Mouse (Mus musculus): ENCODE data around the gene Sirt3.

Sirt3 gene

DNA sequence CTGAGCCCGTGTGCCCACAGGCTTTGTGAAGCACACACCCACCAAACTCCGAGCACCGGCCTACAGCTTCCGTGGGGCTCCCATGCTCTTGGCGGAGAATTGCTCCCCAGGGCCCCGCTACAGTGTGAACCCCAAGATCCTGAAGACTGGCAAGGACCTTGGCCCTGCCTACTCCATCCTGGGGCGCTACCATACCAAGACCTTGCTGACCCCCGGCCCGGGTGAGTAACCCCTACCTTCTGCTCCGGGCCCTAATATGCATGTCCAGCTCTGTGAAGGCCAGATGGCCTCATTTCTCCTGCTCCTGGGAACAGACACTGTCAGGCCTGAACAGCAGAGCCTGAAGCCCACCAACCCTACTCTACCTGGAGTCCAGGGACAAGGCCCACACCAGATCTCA is 33.5 kb downstream of the Sirt3 start:
- DNase-seq (ENCODE audit: low spot score in 2 of 2), result no peak

DNA sequence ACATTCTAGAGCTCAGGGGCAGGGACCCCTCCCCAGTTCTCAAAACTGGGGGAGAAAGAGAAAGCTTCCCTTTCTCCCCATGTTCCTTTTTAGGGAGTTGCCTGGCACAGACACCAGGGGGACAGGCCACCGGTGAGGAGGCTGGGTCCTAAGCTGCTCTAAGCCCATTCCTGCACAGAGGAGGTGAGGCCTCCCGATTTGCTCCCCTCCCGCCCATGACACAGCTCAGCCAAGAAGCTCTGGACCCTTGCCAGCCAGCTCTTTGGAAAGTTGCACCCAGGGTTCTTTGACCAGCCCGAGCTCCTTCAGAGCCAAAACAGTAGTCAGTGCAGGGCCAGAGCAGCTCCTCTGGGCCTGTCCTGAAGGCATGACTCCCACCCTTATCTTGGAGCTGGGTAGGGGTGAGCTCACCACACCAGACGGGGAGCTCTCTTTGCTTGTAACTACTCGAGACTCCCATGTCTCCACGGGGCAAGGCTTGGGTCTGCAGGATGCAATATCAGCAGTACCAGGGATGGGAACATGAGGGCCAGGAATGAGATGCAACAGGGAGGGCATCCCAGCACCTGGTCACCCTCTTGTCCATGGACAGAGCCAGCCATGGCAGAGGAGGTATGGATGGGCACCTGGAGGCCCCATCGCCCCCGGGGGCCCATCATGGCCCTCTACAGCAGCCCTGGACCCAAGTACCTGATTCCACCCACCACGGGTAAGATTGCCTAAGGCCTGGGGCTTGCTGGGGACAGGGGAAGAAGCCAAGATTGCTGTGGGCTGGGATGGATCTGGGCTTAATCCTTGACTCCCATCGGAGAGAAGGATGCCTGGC is 34.1 kb downstream of the Sirt3 start, which contains the start of gene Odf3:
Odf3 (plus strand) TSS at position 51 of the 826 bp plus-strand sequence.
- DNase-seq (ENCODE audit: low spot score in 2 of 2), result no peak

DNA sequence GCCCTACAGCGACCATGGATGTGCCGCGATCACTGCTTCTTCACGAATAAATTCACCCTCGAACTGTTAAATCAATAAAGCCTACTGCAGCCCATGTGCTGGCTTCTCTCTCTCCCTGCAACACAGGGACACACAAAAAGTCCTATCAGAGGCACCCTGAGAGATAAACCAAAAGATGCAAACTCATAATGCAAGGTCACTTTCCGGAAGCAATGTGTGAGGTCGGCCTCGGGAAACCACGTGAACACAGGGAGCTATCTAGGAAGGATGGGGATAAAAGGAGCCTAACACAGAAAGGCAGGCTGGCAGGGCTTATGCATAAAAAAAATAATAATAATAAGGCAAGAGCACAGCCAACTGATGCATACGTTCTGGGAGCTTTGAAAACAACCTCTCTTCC is 35.4 kb downstream of the Sirt3 start:
- DNase-seq (ENCODE audit: low spot score in 2 of 2), result no peak

DNA sequence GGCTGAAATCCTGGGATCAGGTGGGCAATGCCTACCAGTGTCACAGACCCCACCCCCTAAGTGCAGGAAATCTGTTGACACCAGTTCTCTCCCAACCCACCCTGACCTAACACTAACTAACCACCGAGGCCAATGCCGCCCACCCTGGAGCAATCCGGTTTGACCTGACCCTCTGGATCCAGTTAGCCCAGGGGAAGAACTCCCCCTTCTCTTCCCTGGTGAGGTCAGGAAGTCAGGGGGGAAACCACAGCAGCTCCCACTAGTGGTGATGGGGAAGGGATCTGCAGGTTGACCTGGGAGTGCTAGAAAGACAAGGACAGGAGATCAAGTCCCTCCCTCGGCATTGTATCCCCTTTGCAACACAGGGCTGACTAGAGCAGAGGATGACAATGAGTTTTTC is 36.4 kb downstream of the Sirt3 start:
- no peak for DNase-seq (ENCODE audit: low spot score in 2 of 2)

DNA sequence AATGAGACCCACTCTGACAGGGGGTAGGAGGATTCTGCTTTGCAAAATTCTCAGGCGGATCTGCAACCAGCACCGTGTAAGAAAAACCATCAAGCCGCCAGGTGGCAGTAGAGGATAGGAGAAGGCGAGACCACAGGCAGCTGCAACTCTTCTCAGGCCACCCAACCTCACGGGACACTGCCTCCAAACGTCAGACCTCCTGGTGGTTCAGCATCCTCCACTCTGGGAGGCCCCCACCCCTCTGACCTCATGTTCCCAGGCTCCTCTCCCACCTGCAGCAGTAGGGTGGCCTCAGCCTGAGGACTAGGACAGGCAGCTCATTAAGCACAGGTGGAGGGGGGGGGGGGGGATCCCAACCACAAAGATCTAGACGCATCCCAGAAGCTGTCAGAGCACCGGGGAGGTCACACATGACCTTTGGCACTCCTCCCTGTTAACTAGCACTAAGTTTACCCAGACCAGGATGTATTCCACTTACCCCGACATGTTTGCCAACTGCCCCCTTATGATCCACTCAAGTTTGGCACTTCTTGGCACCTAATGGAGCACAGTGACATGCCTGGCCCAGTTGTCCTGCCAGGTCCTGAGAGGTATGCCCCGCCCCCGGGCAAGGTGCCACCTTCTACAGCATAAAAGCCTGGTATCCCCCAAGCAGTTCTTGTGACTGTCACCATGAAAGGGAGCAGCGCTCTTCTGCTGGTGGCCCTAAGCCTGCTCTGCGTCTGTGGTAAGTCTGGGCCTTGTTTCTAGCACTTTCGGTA is 37.0 kb downstream of the Sirt3 start, which contains the start of gene Scgb1c1:
Scgb1c1 (plus strand) TSS at position 643 of the 761 bp plus-strand sequence.
- DNase-seq (ENCODE audit: low spot score in 2 of 2), result peak; percentile 82 to 90

DNA sequence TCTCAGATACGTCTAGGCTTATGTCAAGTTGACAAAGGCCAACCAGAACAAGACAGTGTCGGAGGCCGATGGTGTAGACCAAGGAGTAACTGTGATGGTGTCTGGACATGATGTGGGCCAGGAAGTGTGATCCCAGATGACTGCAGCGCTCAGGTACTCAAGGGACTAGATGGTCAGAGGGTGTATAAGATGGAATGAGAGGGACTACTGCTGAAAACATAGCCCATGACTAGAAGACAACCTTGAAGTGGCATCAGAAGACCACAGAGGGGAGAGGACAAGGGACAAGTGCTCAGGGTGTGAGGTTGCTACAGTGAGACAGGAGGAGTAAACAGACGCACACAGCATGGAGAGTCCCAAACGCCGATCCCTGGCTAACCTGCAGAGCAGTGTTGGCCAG is 38.3 kb downstream of the Sirt3 start:
- DNase-seq (ENCODE audit: low spot score in 2 of 2), result no peak

DNA sequence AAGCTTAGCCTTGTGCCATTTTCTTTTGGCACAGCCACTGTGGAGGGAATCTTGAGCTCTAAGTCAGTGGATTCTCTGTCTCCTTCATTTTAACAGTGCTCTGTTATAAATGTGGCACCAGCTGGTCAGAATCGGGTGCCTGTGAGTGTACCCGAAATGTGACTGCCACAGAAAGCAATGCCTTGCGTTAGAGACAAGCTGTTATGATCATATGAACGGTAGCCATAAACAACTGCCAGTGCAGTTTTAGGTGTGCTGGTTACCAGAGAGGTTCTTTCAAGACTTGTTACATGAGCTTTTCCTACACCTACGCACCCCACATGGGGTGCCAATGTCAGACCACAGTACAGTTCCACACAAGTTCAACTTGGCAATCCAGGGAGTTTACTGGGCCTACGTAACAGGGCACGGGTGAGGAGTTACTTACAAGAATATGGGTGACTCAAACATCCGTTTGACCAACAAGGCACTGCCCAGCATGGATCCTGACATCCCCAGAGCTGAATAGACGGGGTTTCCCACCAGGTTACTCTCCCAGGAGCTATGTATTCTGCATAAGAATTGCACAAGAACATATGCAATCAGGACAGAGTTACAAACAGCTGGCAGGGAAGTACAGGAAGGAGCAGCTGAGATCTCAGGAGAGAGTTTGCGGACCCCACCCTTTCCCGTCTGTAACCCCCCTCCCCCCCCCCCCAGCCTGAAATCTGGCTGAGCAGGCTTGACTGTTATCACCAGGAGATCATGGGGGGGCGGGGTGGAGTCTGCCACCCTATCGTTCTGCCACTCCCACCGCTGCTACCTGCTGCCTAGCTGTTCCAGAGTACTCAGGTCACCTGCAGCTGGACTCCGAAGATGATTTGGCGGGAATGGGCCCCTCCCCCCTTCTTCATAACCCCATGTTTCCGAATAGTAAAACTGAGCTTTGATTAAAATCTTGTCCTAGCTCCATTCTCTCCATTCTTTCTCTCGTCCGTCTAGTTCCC is 41.1 kb downstream of the Sirt3 start:
- DNase-seq (ENCODE audit: low spot score in 2 of 2), result no peak

DNA sequence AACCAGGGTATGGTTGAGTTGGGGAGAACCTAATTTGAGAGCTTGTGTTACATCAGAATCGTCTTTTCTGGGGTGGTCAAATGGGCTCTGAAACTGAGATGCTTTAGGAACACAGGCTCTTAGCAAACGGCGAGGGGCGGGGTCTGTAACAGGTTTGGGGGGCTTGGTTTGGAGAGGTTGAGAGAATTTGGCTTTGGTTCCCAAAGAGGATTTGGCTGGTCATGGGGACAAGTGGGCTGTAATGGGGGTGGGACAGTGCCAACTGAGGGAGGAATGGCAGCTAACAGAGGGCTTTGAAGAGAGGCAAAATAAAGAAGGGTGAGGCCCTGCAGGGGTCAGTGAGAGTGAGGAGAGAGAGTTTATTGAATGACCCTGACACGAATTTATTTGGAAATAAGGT is 42.6 kb downstream of the Sirt3 start:
- DNase-seq (ENCODE audit: low spot score in 2 of 2), result no peak

DNA sequence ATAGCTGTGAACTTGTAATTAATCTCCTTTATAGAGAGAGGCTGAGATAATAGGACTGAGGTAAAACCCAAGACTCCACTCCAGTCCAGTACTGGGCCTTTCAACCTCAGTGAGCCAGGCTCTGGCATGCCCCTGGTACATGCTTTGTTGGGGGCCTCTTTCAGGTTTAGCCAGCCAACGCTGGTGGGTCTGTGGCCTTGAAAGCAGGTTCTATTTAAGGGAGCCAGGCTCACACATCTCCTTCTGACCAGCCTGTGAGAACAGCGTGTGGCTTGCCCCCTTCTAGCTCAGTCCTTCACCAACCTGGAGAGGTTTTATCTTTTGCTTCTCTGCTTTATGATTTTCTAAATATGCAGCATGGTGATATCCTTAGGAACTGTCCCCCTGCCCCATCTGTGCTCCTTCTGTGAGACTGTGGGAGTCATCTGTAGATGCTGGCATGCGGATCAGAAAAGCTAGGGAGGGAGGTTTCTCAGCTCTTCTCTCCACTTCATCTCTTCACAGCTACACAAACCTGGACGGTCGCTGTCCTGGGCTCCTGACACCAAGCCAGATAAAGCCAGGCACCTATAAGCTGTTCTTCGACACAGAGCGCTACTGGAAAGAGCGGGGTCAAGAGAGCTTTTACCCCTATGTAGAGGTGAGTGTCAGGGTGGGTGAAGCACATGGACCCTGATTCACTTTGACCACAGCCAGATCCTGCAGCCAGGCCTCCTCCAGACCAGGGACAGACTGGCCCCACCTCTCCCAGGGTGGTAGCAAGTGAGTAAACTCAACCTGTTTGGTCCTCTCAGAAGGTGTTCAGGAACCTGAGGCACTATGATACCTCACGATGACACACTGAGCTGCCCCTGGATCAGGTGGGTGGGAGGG is 45.6 kb downstream of the Sirt3 start:
- no peak for DNase-seq (ENCODE audit: low spot score in 2 of 2)

DNA sequence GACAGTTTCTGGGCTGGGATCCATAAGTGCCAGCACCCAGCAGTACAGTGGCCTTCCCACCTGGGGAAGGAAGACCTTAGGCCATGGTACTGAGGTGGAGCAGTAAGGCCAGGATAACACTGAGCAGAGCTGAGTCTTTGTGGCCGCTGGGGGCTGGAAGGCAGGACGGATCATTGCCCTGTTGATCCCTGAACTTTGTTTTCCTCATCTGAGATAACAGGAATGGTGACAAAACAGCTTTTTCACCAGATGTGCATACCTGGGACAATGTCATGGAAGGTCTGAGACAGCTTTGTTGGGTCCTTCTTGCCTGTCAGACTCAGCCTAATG is 46.4 kb downstream of the Sirt3 start:
- no peak for DNase-seq (ENCODE audit: low spot score in 2 of 2)

DNA sequence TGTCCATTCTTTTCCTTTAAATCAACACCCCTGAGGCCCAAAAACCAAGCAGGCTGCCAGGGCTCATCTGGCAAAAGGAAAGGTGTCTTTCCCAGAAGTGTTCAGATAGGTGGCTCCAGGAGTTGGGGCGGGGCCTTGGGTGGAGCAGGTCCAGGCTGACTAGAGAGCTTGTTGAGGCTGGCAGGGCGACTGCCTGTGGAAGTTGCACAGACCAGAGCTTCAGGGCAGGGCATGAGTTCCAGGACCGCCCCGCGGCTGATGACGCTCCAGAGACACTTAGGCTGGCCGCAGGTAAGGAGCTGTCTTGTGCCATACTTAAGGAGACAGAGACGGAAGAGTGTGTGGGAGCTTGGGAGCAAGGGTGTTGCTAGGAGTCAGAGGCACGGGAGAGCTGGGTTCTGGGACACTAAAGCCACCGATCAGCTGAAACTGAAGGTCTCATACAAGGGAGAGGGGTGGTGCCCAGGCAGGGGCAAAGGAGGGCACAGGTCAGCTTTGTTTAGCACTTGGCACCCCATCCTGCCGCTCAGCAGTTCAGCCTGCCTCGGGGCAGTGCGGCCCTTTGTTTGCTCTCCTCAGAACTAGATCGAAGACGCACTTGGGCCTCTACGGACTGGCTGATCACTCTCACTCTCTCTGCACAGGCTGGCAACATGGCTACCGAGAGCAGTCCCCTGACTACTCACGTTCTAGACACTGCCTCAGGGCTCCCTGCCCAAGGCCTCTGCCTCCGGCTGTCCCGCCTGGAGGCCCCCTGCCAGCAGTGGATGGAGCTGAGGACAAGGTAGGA is 46.9 kb downstream of the Sirt3 start, which contains the start of gene Urah:
Urah (plus strand) TSS at position 51 of the 790 bp plus-strand sequence.
- DNase-seq (ENCODE audit: low spot score in 2 of 2), result no peak

DNA sequence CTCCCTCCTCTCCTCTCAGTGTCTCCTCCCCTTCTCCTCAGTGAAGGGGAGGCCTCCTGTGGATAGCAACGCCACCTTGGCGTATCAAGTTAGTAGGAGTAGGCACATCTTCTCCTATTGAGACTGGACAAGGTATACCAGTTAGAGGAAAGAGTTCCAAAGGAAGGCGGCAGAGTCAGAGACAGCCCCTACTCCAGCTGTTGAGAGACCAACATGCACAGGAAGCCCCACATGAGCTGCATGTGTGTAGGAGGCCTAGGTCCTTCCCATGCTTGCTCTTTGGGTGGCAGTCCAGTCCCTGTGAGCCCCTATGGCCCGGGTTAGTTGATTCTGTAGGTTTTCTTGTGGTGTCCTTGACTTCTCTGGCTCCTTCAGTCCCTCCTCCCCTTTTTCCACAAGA is 48.8 kb downstream of the Sirt3 start:
- DNase-seq (ENCODE audit: low spot score in 2 of 2), result no peak

DNA sequence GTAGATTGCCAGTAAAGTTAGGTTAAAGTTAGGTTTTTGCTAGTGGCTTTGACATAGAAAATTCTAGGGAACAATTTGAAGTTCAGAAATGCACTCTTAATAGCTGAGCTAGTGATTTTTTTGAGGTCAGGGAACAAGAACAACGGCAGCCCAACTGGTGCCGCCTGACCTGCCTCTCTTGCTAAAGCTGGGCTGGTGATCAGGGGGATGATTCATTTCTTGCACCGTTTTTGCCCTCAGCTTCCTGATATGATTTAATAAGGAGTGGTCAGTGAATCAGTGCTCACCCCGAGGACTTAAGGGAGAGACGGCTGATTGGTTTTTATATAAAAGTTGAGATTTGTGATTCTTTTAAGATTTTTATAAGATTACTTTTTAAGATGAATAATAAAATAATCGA is 50.7 kb downstream of the Sirt3 start:
- DNase-seq (ENCODE audit: low spot score in 2 of 2), result no peak

DNA sequence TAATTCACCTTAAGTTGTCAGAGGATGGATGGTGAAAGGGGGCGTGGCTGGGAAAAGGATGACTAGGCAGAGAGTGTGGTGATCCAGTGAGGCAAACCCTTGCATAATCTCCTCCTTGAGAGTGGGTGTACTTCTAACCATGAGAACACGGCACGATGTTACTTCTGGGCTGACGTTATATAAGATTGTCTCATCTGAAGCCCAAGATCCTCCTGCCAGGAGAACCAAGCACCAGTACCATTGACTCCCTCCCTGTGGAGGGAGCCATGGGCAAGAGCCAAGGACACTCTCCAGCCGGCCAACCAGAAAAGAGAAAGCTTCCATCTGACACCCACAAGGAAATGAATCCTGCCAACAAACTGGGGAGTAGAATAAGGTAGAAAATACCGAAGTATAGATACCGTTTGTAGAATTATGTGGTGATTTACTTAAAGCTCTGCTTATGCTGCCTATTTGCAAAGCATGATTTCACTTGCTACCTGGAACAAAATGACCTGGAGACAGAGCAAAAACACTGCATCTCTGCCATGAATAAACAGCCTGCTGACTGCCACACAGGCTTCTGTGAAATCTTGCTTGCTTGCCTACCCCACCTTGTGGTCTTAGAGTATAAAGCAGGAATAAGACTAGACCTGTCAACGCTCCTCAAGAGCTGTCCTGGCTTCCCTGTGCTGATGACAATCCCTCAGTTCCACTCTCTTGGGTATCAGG is 53.8 kb downstream of the Sirt3 start:
- DNase-seq (ENCODE audit: low spot score in 2 of 2), result no peak

DNA sequence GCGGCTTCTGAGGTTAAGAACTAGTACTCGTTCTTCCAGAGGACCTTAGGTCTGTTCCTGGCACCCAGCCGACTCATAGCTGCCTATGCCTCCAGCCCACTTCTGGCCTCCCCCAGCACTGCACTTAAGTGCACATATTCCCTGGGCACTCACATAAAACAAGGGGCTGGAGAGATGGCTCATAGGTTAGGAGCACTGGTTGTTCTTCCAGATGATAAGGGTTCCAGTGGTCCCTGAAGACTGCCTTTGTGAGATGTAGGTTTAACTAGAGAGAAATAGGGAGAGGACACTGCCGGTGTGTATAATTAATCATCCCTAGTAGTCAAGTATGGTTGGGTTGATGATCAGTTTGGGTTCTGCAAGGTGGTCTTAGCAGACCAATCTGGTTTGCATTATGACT is 59.4 kb downstream of the Sirt3 start:
- no peak for DNase-seq (ENCODE audit: low spot score in 2 of 2)

DNA sequence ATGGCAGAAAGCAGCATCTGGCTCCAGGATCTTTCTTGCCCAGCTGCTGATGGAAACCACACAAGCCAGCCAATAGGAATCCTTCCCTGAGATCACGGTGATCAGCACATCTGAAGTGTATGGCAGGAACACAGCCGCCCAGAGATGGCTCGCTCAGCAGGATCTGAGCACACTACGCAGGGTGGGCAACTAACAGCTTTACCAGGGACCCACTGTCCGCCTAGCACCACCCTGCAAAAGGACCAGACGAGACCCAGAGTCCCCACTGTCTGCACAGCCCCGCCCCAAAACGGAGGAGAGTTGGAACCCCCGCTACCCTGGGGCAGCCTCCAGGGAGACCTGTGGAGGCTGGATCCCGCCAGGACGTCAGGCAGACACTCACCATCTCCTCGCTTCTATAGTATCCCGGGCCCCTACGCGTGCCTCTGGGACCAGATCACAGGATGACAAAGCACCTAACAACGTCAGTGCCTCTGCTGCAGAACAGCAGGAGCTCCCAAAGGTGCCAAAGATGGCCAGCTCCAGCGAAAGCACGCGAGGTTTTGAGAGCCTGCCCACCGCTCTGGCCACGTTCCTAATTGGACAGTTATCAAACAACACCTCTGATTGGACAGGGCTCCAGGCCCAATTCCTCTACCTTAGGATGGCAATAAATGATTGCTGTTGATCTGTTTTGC is 60.3 kb downstream of the Sirt3 start, which contains the start of gene Zfp941:
Zfp941 (minus strand) TSS at position 526 of the 677 bp plus-strand sequence.
- no peak for DNase-seq (ENCODE audit: low spot score in 2 of 2)

DNA sequence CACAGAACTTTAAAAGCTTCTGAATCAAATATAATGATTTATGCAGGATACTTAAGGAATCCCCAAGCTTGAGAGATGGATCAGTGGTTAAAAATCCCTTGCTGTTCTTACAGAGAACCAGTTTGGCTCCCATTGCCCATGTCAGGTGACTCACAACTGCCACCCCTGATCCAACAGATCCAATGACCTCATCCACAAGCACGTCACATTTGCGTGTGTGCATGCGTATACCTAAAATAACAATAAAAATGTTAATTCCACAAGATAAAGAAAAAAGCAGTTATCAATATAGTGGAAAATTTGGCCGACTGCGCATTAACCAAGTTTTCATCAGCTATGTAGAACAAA is 60.8 kb downstream of the Sirt3 start:
- DNase-seq (ENCODE audit: low spot score in 2 of 2), result no peak

DNA sequence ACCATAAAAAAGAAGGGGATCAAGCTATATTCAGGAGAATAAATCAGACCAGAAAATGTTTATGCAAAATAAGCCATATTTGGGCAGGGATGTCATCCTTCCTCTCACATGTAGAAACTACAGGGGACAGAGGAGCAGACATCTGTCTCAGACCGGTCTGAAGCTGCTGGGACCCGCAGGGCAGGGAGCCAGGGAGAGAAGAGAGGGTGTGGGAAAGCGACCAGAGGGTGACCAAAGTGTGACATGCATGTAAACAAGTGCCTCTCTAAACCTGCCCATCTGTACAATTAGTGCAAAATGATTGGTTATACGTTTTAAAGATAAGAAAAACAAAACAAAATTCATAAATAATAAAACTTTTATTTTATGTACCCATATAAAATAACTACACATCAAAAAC is 61.9 kb downstream of the Sirt3 start:
- no peak for DNase-seq (ENCODE audit: low spot score in 2 of 2)

Data from natural killer cell, adult 2 months (primary cell).